Mouse (Mus musculus): ENCODE results near the gene Aatk. TPM values are rescaled to one million over a fixed set of nuclear protein-coding genes. Genes with fewer than 3 reads are reported as not detected.

Gene Aatk
- polyA plus RNA-seq, 1 experiment from 2014 or later: 2.0 TPM

GRCm38 (mm10) chr11:120005434-120006317 lies 41.3 kb downstream of the Aatk start:
- no peak for ATAC-seq (ENCODE audit: low FRiP score, low TSS enrichment)
- Histone ChIP-seq H3K4me2 (replicated peaks; ENCODE audit: low read depth, low read length) (no peak overlapping the region), H3K4me3 (ENCODE audit: low read length) (no peak overlapping the region), H3K27ac (ENCODE audit: low read length) (no peak overlapping the region), H3K9ac (replicated peaks; ENCODE audit: low read length) (no peak overlapping the region), H3K36me3 (ENCODE audit: insufficient read depth, low read length) (0 out of 2 replicates have a peak, but pooled peaks cover 6% of the 10 kb centered on the region), H3K4me1 (ENCODE audit: insufficient read depth, low read length) (no peaks in the 10 kb centered on the region), H3K27me3 (ENCODE audit: insufficient read depth, low read length) (no peaks in the 10 kb centered on the region), H3K9me3 (ENCODE audit: low read length) (no peaks in the 10 kb centered on the region)
- WGBS: 86% methylated on average over 18 of the region's 18 CpGs

- Histone ChIP-seq H3K4me1 (ENCODE audit: insufficient read depth, low read length) (no peaks in the 10 kb centered on the region), H3K9me3 (ENCODE audit: low read length) (no peaks in the 10 kb centered on the region), H3K27ac (ENCODE audit: low read length) (no peak overlapping the region), H3K9ac (replicated peaks; ENCODE audit: low read length) (no peak overlapping the region), H3K4me2 (replicated peaks; ENCODE audit: low read depth, low read length) (no peak overlapping the region), H3K27me3 (ENCODE audit: insufficient read depth, low read length) (no peaks in the 10 kb centered on the region), H3K36me3 (ENCODE audit: insufficient read depth, low read length) (peaks cover 12% of the 10 kb centered on the region; the same call in 1 of the 2 replicates), H3K4me3 (ENCODE audit: low read length) (no peak overlapping the region)
- WGBS: 93% methylated on average over 7 of the region's 7 CpGs
- no peak for ATAC-seq (ENCODE audit: low FRiP score, low TSS enrichment)
These were observed 44.2 kb downstream of the Aatk start for GRCm38 (mm10) chr11:120002634-120003220.

GRCm38 (mm10) chr11:120002041-120002440 lies 44.9 kb downstream of the Aatk start:
- Histone ChIP-seq H3K9me3 (ENCODE audit: low read length) (no peaks in the 10 kb centered on the region), H3K4me3 (ENCODE audit: low read length) (no peak overlapping the region), H3K9ac (replicated peaks; ENCODE audit: low read length) (no peak overlapping the region), H3K4me1 (ENCODE audit: insufficient read depth, low read length) (no peaks in the 10 kb centered on the region), H3K36me3 (ENCODE audit: insufficient read depth, low read length) (peaks cover 18% of the 10 kb centered on the region; the same call in 1 of the 2 replicates), H3K4me2 (replicated peaks; ENCODE audit: low read depth, low read length) (no peak overlapping the region), H3K27me3 (ENCODE audit: insufficient read depth, low read length) (no peaks in the 10 kb centered on the region), H3K27ac (ENCODE audit: low read length) (no peak overlapping the region)
- WGBS: 87% methylated on average over 5 of the region's 5 CpGs
- ATAC-seq (ENCODE audit: low FRiP score, low TSS enrichment): no peak

- H3K27me3 ChIP-seq (ENCODE audit: insufficient read depth, low read length): no peaks in the 10 kb centered on the region
- peaks cover 28% of the 10 kb centered on the region for H3K36me3 ChIP-seq (ENCODE audit: insufficient read depth, low read length)
- no peaks in the 10 kb centered on the region for H3K9me3 ChIP-seq (ENCODE audit: low read length)
- H3K9ac ChIP-seq (replicated peaks; ENCODE audit: low read length): no peak overlapping the region
- no peak overlapping the region for H3K4me2 ChIP-seq (replicated peaks; ENCODE audit: low read depth, low read length)
- WGBS: 80% methylated on average over 16 of the region's 16 CpGs
- H3K27ac ChIP-seq (ENCODE audit: low read length): no peak overlapping the region
- ATAC-seq (ENCODE audit: low FRiP score, low TSS enrichment): no peak
- H3K4me3 ChIP-seq (ENCODE audit: low read length): no peak overlapping the region
- no peaks in the 10 kb centered on the region for H3K4me1 ChIP-seq (ENCODE audit: insufficient read depth, low read length)
These were observed 49.6 kb downstream of the Aatk start for GRCm38 (mm10) chr11:119997351-119997750.

DNA sequence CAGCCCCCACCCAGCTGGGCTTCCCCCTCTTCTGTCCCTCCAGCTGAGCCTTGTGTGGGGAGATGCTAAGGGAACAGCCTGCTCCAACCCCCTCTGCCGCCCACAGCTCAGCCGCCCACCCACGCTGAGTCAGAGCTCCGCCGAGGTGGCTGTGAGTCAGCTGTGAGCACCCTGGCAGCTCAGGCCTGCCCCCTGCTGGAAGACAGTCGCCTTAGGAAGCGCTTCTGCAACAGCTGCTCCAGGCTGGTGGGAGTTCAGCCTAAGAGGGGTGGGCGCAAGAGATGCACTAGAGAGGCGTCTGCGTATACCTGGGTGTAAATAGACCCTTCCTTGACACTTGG lies 55.7 kb downstream of the Aatk start:
- peaks cover 29% of the 10 kb centered on the region for H3K4me1 ChIP-seq (ENCODE audit: insufficient read depth, low read length)
- WGBS: 9% methylated on average over 10 of the region's 10 CpGs
- ATAC-seq (ENCODE audit: low FRiP score, low TSS enrichment): peak; percentile 80
- H3K36me3 ChIP-seq (ENCODE audit: insufficient read depth, low read length): peaks cover 11% of the 10 kb centered on the region
- H3K9ac ChIP-seq (replicated peaks; ENCODE audit: low read length): peak overlapping the region; percentile 43; the same call in 1 of the 2 replicates
- H3K4me2 ChIP-seq (replicated peaks; ENCODE audit: low read depth, low read length): no peak overlapping the region; the same call in 1 of the 2 replicates
- no peak overlapping the region; the same call in 1 of the 2 replicates for H3K27ac ChIP-seq (ENCODE audit: low read length)
- H3K9me3 ChIP-seq (ENCODE audit: low read length): no peaks in the 10 kb centered on the region
- H3K4me3 ChIP-seq (ENCODE audit: low read length): no peak overlapping the region
- no peaks in the 10 kb centered on the region for H3K27me3 ChIP-seq (ENCODE audit: insufficient read depth, low read length)

DNA sequence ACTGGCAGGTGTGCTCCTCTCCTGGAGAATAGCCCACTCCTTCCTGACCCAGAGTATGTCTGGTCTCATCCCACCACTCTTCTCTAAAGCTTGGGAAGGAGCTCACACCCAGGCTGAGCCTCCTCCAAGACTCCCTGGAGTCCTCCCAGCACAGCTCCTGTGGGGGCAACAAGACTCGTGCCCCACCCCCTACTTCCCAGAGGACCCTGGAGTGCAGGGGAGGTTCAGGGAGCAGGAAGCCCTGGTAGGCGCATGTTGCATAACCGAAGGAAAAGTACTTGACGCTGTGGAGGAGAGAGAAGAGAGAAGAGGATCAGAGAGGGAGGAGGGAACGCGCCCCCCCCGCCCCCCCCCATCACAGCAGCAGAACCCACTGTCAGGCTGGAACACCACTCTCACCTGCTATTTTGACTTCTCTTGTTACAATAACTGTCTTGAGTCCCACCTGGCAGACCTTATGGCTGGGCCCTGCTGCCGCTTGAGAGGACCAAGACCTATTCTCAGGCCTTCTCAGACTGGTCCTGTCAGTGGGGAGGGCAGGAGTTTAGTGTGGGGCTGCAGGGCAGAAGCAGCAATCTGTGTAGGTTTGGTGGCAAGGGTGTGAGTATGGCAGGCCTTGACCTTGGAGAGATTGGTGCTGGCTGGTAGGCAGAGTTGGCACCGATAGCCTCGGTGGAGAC lies 56.2 kb downstream of the Aatk start:
- Histone ChIP-seq H3K9me3 (ENCODE audit: low read length) (no peaks in the 10 kb centered on the region), H3K4me2 (replicated peaks; ENCODE audit: low read depth, low read length) (no peak overlapping the region; the same call in 1 of the 2 replicates), H3K9ac (replicated peaks; ENCODE audit: low read length) (peak overlapping the region; percentile 43; the same call in 1 of the 2 replicates), H3K4me3 (ENCODE audit: low read length) (no peak overlapping the region), H3K4me1 (ENCODE audit: insufficient read depth, low read length) (peaks cover 29% of the 10 kb centered on the region), H3K27me3 (ENCODE audit: insufficient read depth, low read length) (no peaks in the 10 kb centered on the region), H3K36me3 (ENCODE audit: insufficient read depth, low read length) (peaks cover 11% of the 10 kb centered on the region), H3K27ac (ENCODE audit: low read length) (peak overlapping the region; percentile 45; the same call in 1 of the 2 replicates)
- 51% methylated on average over 10 of the region's 10 CpGs for WGBS
- ATAC-seq (ENCODE audit: low FRiP score, low TSS enrichment): no peak; the same call in 1 of the 2 replicates

DNA sequence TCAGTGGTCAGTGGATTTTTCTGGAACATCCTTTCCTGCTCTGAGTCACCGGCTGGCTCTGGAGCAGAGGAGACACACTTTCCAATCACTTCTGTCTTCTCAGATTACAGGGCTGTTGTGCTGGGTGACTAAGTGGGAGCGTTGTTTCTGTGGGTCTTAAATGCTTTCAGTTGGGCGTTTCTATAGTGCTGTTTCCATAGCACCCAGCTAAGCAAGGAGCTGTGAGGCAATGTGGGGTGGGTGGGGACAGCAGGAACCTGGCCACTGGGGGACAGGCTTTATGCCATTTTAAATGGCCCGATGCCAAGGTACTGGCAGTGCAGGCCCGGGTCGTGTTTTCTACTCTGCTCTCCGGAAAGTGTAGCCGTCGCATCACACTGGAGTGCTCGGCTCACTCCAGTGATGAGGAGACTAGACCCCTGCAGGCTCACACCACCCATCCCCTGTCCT lies 57.8 kb downstream of the Aatk start:
- H3K4me3 ChIP-seq (ENCODE audit: low read length): no peak overlapping the region
- peaks cover 1% of the 10 kb centered on the region; the same call in 1 of the 2 replicates for H3K36me3 ChIP-seq (ENCODE audit: insufficient read depth, low read length)
- no peaks in the 10 kb centered on the region for H3K27me3 ChIP-seq (ENCODE audit: insufficient read depth, low read length)
- no peak overlapping the region for H3K4me2 ChIP-seq (replicated peaks; ENCODE audit: low read depth, low read length)
- H3K27ac ChIP-seq (ENCODE audit: low read length): peak overlapping the region; percentile 66
- WGBS: 23% methylated on average over 10 of the region's 10 CpGs
- H3K9ac ChIP-seq (replicated peaks; ENCODE audit: low read length): no peak overlapping the region
- peaks cover 29% of the 10 kb centered on the region for H3K4me1 ChIP-seq (ENCODE audit: insufficient read depth, low read length)
- H3K9me3 ChIP-seq (ENCODE audit: low read length): no peaks in the 10 kb centered on the region
- ATAC-seq (ENCODE audit: low FRiP score, low TSS enrichment): peak; percentile 60

GRCm38 (mm10) chr11:119988391-119988790 lies 58.6 kb downstream of the Aatk start:
- H3K27ac ChIP-seq (ENCODE audit: low read length): peak overlapping the region; percentile 23; the same call in 1 of the 2 replicates
- 88% methylated on average over 7 of the region's 7 CpGs for whole genome bisulfite sequencing
- ATAC-seq (ENCODE audit: low FRiP score, low TSS enrichment): no peak

GRCm38 (mm10) chr11:119987876-119988275 lies 59.1 kb downstream of the Aatk start:
- WGBS: 86% methylated on average over 7 of the region's 7 CpGs
- H3K4me1 ChIP-seq (ENCODE audit: insufficient read depth, low read length): peaks cover 29% of the 10 kb centered on the region

More at GRCm38 (mm10) chr11:119988391-119988790, 58.6 kb downstream of the Aatk start:
- H3K27me3 ChIP-seq (ENCODE audit: insufficient read depth, low read length): no peaks in the 10 kb centered on the region
- H3K9me3 ChIP-seq (ENCODE audit: low read length): no peaks in the 10 kb centered on the region
- H3K4me1 ChIP-seq (ENCODE audit: insufficient read depth, low read length): peaks cover 29% of the 10 kb centered on the region
- H3K4me2 ChIP-seq (replicated peaks; ENCODE audit: low read depth, low read length): no peak overlapping the region
- H3K9ac ChIP-seq (replicated peaks; ENCODE audit: low read length): no peak overlapping the region
- peaks cover 6% of the 10 kb centered on the region; the same call in 1 of the 2 replicates for H3K36me3 ChIP-seq (ENCODE audit: insufficient read depth, low read length)
- no peak overlapping the region for H3K4me3 ChIP-seq (ENCODE audit: low read length)

More at GRCm38 (mm10) chr11:119987876-119988275, 59.1 kb downstream of the Aatk start:
- ATAC-seq (ENCODE audit: low FRiP score, low TSS enrichment): no peak
- H3K9me3 ChIP-seq (ENCODE audit: low read length): no peaks in the 10 kb centered on the region
- no peak overlapping the region for H3K27ac ChIP-seq (ENCODE audit: low read length)
- H3K27me3 ChIP-seq (ENCODE audit: insufficient read depth, low read length): no peaks in the 10 kb centered on the region
- H3K4me2 ChIP-seq (replicated peaks; ENCODE audit: low read depth, low read length): no peak overlapping the region
- H3K9ac ChIP-seq (replicated peaks; ENCODE audit: low read length): no peak overlapping the region
- H3K4me3 ChIP-seq (ENCODE audit: low read length): no peak overlapping the region
- H3K36me3 ChIP-seq (ENCODE audit: insufficient read depth, low read length): peaks cover 6% of the 10 kb centered on the region; the same call in 1 of the 2 replicates
